Mouse (Mus musculus): ENCODE results near the gene Chst15.
A peak's percentile ranks its signal among the peaks of the same experiment; 100 is the strongest.

The Chst15 gene

DNA sequence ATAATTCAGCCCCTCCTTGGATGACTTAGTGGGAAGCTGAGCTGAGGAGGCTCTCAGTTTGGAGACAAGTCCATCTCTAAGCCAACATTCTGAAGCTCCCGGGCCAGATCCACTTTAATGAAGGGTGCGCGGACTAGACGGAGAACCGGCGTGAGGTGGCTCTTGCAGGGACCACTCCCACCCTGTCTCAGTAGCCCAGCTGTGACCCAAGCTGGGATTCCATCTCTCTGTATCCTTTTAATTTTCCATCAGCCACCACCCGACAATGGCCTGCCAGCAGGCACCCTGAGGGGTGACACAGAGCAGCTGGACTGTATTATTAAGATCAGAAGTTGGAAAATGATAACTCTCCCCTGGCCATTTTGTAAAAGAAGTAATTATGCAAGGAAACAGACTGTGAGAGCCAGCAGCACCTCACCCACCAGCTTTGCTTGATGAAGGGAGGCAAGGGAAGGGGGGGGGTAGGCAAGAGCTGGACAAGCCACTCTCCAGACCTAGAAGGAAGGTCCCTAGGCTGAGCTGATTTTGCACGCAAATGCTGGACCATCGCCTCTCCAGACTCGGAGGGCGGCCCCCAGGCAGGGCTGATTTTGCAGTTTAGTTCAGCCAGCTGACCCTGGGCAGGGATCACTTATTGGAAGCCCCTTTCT lies 20.4 kb upstream of the Chst15 start:
- DNase-seq (ENCODE audit: extremely low read depth, low read depth, low spot score): no peak

DNA sequence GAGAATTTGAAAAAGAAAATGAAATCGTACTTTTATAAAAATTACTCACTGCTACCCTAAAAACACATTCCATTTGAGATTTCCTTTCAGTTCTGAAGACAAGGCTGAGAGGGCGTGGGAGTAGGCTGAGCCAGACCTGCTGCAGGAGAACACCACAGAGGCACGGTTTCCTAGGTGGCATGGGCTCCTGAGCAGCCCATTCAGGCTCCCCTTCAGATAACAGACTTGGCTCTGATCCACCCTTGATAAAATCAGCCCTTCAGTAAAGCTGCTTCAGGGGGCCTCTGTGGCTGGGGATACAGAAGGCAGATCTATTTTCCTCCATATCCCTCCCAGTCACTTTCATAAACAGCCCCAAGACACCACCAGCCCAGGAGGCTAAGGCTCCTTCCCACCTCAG lies 19.8 kb upstream of the Chst15 start:
- DNase-seq (ENCODE audit: extremely low read depth, low read depth, low spot score): no peak

DNA sequence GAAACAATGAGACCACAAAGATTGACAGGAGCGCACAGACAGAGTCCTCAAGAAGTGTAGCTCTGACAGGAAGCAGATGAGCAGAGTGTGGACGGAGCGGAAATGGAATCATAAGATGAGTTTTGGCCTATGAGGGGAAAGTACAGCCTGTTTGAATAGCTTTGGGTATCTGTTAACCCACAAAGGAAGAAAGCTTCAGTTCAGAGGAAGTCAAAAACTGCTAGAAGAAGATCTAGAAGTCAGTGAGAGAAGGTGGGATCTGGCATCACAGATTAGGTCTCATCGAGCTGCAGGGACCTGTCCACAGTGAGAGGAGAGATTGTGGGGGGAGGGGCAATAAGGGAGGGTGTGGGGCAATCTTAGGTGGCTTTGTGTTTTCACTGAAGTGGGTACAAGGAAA lies 18.3 kb upstream of the Chst15 start:
- DNase-seq (ENCODE audit: extremely low read depth, low read depth, low spot score): no peak

DNA sequence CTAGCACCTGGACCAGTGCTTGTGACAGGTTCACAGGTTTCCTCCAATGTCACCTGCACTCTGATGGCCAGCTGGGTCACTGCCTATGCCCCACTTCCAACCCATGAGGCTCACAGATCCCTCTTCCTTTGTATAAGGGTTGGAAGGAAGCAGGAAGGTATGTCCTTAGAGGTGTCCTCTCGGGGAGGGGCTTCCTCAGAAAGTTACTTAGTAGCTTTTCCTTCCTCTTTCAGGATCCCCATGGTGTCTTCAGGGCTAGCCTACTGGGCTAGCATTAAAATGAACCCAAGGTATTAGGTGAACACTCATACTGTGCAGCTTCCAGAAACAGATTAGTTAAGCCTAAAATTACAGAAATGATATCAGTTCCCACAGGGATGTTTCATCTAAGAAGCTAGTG lies 16.1 kb upstream of the Chst15 start:
- DNase-seq (ENCODE audit: extremely low read depth, low read depth, low spot score): no peak

DNA sequence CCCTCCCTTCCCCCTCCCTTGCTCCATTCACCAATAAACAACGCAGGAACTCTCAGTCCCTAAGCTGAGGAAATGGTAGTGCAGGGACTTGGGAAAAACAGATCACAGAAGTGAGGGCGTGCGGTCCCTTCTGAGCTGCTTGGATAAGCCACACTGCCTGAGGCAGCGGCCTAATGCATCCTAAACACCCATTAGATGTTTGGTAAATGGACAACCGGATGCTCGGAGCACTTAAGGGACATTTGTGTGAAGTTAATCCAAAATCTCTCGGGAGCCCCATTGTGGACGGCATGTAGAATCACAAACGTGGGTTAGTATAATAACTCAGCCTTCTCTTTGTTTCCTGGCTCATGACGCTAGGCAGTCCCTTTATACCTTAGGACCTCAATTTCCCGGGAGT lies 15.1 kb upstream of the Chst15 start:
- no peak for DNase-seq (ENCODE audit: extremely low read depth, low read depth, low spot score)

DNA sequence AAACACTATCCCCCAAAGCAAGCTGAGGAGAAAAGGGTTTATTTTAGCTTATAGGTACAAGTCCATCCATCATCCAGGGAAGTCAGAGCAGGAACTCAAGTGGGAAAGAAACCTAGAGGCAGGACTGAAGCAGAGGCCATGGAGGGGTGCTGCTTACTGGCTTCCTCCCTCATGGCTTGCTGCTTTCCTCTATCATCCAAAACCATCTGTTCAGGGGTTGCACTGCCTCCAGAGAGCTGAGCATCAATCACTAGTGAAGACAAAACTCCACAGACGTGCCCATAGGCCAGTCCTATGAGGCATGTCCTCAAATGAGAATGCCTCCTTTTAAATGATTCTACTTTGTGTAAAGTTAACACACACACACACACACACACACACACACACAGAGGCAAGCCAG lies 13.2 kb upstream of the Chst15 start:
- DNase-seq (ENCODE audit: extremely low read depth, low read depth, low spot score): no peak

DNA sequence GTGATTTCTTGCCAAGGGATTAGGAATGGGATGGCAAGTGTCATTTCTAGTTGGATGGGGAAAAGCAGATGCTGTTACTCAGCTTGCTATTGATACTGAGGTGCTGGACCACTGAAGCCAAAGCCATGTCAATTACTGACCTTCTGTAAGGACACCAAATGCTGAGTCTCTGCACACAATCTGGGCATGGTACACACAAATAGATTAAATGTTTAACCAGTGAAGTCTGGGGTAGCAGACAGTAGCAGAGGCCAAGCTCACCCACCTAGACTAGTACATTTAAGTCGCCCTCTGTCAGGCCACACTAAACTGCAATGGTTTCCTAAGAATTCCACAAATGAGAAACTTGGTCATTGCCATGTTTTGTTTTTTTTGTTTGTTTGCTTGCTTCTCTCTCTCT lies 11.6 kb upstream of the Chst15 start:
- no peak for DNase-seq (ENCODE audit: extremely low read depth, low read depth, low spot score)

DNA sequence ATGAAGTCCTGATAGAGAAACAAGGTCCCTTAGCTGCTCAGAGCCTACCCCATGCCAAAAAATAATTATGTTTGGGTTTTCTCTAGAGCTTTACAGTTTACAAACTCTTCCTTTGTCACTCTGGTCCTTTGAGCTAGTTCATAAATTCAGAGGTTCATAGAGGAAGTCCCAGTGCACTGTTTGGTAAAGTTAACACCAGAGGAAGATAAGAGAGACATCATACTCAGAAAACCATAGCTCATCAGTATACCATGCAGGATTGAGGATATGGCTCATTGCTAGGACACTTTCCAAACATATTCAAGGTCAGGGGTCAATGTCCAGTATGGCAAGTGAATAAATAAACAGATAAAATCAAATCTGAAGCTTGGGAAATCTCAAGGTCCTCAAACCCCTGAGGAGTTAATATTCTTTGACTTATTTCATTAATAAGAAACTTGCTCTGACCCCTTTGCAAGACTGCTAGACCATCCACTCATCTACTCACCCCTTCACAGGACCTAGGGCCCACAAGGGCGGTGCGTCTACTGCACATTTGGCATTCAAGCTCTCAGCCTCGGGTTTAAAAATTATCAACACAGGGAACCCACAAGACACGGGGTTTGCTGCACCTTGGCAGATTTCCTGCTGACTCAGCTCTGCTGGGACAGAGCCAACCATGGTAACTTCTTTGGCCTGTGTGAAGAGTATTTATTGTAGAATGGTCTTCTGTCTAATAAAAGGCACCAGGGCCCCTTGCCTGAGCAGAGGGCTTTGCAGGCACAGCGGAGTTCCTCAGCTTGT lies 8.7 kb upstream of the Chst15 start:
- DNase-seq (ENCODE audit: extremely low read depth, low read depth, low spot score): no peak

DNA sequence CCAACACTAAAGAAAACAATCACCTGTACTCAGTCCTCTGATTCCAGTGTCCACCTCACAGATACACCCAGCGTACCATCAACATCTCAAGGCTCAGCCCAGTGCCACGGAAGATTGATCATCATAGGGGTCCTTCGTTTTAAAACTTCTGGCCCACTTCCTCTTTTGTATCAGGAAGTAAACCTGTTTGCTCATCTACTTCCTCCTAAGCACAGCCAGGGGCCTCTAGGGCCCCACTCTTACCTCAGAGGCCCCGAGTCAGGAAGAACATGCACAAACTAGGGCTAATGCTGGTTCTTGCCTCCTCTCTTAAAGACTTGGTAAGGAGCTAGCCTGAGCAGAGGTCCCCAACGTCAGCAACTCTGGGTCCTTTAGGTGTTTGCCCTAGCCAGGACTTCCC lies 6.4 kb upstream of the Chst15 start:
- no peak for DNase-seq (ENCODE audit: extremely low read depth, low read depth, low spot score)

DNA sequence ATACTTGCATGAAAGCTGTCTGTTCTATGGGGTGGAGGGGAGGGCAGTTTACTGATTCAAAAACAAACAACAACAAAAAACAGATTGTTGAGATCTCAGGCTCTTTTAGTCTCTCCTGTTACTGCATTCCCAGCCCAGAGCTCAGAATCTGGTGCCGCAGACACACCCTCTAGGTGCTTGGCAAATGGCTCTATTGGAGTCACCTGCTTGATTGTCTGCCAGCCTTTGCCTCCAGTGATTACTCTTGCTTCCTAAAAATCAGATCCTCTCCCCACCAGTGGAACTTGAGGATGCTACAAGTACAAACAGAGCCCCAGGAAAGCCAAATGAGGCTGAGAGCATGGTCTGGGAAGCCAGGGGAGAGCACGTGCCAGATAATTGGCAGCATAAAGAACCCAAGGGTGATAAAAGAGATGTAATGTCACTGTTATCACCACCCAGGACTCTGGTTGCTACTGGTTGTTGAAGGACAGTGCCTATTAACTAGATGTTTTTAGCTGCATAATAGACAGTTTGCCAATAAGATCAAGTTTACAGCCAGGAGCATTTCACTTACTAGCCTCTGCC lies 4.4 kb upstream of the Chst15 start:
- DNase-seq (ENCODE audit: extremely low read depth, low read depth, low spot score): no peak

DNA sequence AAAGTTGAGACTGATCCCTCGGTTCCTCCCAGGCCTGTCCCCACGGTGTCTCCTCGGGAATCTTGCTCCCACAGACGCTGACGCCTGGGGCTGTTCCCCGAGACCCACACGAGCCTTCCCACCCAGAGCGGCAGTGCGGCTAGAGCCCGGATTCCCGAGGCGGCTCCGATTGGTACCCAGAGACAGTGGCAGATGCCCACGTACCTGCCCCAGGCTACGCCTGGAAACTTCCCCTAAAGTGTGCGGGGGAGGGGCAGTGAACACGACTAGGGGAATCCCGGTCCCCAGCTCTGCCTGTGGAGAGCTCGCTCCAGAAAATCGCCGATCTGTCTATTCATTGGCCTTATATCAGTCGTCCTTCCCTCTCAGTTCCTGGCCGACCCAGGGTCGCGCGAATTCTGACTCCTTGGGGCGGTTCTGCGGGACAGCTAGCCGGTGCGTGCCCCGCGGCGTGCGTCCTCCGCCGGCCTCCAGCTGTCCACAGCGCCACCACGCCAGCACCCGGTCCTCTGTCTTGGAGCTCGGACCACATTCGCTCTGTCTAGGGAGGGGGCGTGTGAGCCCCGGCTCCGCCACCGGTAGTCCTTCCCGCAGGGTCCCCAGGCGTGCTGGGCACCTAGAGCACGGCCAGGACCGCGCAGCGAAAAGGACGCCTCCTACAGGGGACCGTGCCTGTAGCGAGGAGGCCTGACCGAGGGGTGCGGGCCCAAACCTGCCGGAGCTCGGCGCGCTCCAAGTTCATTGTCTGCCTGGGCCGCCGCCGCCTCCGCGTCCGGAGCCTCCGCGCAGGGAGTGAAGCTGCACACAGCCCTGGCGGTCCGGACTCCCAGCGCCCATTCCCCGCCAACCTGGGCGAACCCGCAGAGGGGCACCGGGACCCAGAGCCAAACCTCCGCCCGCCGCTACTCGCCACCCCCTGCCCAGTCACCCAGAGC lies 660 bp downstream of the Chst15 start:
- DNase-seq (ENCODE audit: extremely low read depth, low read depth, low spot score): no peak

DNA sequence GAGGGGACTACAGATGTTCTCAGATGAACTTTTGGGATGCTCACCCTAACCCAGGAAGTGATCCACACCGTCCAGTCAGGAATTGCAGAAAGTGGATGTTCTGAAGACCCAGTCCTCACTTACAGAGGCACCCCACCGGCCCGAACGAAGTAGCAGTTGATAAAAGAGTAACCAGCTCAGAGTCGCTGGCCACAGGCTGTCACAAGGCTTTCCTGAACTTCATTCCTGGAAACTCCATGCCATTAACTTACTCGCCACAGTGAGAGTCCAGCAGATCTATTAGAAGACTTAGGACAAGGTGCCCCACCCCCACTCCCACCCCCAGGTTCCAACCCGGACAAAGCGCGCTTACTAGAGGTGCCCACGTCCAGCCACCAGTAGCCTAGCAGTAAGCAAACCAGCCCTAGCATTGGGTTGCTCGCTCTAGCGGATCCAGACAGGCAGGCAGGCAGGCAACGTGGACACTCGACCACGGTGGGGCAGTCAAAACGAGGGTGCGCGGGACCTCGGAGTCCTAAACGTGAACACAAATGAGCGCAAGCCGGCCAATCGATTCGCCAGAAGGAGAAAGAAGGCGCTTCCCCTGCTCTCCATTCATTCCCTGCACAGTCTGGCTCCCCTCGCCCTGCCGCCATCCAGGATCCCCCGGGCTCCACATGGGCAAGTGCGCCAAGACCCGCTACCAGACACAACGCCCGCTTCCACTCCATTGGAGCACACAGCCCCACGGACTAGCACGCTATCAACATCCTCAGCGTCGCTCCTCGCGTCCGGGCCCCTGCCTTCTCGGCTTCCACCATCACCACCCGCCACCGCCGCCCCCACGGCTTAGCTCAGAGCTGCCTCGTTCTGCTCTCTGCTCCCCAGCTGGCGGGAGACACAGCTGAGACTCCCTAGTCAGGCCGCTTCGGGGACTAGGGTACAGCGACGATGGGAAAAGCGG lies 1.6 kb downstream of the Chst15 start:
- DNase-seq (ENCODE audit: extremely low read depth, low read depth, low spot score): no peak

DNA sequence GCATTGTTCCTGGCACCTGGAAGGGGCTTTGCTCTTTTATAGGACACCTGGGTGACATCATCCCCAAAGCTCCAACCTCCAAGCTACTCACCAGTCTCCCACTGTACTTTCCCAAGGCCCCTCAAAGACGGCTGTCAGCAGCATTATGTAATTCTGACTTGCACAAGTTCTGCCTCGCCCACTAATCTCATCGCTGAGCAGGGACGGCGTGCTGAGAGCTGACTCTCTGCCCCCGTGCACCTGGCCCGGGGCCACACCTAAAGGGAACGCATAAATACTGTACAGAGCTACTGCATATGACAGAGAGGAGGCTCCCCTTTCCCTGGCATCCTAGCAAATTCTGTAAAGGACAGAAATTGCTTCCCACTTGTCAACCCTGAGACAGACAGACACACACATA lies 4.6 kb downstream of the Chst15 start:
- DNase-seq (ENCODE audit: extremely low read depth, low read depth, low spot score): peak; percentile 62

DNA sequence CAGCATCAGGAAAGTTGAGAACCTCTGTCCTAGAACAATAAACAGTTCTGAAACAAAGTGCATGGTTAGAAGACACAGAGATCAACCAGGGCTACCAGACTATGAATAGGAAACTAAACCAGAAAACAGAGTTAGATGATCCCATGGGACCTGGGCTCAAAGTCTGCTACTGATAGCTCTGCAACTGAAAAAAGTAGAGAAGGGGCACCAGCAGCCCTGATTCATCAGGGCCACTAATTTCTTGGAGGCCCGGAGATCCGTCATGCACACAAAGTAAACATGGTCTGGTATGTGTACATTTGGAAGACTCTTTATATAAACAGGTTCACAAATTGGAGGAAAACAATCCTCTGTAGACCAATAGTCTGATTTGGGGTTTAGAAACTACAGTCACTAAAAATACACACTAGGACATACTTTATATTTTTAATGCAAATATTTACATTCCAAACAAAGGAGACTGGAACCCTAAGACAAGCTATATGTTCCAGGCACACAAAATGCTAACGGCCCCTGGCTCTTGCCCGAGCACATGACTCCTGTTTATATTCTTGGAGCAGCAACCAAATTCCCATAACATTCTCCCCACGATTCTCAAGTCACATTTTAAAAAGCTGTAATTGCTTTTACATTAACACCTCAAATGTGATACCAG lies 8.4 kb downstream of the Chst15 start:
- DNase-seq (ENCODE audit: extremely low read depth, low read depth, low spot score): no peak

DNA sequence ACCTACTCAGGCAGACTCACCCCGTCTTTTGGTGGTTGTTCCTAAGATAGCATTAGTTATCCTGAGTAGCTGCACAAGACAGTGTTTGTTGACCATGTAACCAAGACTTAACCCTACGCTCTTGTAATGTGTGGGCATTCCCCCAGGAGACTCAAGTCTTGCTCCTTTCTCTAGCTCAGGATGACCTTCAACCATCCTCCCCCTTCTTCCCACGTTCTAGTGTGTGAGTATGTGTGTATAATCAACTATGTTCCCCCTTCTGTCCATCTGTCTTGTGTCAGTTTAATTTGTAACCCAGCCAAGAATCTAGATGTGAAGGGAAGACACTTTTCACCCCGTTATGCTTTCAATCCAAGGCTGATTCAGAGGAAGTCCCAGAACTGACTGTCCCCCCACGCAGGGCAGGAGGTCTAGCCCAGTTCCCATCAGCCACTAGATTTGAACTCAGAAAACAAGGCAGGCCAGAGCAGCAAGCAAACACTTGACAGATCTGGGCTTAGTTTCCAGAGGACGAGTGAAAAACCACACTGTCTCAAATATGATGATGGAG lies 9.2 kb downstream of the Chst15 start:
- DNase-seq (ENCODE audit: extremely low read depth, low read depth, low spot score): no peak

DNA sequence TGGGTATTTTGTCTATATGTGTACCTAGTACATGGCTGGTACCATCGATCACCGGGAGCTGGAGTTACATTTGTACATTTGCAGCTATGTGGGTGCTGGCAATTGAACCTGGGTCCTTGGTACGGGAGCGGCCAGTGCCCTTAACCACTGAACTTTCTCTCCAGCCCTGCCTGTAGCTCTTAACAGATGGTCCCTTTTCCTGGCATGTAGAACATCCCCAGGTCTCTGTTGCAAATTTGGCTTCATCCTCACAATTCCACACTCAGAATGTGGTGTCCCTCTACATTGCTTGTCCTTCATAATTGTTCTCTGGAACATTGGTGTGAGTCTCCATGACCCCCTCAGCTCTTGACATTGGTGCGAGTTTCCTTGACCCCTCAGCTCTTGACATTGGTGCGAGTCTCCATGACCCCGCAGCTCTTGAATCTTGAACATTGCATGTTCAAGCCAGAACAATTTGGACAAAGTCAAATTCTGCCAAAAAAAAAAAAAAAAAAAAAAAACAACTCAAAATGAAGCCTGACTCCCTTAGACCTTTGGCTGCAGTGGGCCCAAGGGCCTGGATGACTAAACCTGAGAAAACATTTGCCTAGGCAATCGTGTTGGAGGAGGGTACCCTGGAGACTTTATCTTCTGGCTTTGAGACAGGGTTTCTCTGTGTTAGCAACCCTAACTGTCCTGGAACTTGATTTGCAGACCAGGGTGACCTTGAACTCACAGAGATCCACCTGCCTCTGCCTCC lies 10.2 kb downstream of the Chst15 start:
- DNase-seq (ENCODE audit: extremely low read depth, low read depth, low spot score): no peak

DNA sequence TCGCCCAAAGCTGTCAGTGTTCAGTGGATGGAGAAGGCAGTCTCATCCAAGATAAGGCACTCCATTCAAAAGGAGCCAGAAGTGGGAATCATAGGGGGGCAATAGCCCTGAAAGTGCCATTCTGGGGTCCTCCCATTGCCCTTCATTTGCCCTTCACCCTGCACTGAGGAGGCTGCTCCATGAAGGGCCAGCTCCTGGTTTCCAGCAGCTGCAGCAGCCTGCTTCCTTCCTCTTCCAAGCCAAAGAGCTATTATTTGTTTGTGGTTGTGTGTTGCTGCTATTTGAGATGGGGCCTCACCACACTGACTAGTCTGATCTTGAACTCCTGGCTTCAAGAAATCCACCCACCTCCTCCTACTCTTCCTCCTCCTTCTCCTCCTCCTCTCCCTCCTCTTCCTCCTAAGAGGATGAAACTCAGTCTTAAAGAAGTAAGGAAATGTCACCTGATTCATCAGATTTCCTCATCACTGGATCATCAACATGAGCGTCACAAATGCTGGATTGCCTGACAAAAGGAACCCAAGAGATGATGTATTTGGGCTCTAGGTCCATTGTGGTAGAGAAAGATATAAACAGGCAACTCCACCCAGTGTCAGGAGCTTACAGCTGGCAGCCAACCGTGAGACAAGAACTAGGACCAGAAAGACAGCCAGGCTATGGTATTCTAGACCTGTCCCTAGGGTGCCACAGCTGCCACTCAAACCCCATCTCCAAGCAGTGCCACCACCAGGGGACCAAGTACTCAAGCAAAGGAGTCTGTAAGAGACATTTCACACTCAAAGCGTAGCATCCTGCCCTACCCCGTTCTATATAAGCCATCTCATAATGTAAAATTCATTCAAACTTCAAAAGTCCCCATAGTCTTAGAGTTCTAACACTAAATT lies 11.3 kb downstream of the Chst15 start:
- DNase-seq (ENCODE audit: extremely low read depth, low read depth, low spot score): no peak

All from fat pad, adult 2 months (tissue).